Mouse (Mus musculus) liver, embryonic 16.5 days (tissue): Measurements from ENCODE around the gene Elobl. TPM values are rescaled to one million over a fixed set of nuclear protein-coding genes. Genes with fewer than 3 reads are reported as not detected.
A peak's percentile ranks its signal among the peaks of the same experiment; 100 is the strongest.

ENCODE experiments used
- ATAC-seq: fragments of 200-750 bp; cut with Nextera tagmentation; 2 replicates; pipeline ENCODE4 v1.8.0; 2017; ENCODE audit warnings: low read depth, mild to moderate bottlenecking, moderate number of reproducible peaks, moderate library complexity
- H3K27ac ChIP-seq: fragments of 300-500 bp; sonication (generic); 2 replicates; pipeline ENCODE4 v1.5.1; 2014; ENCODE audit warnings: mild to moderate bottlenecking, low read length
- H3K27me3 ChIP-seq: fragments of 300-500 bp; sonication (generic); 2 replicates; pipeline ENCODE4 v1.6.1; 2014; ENCODE audit warnings: low read depth, low read length, mixed read lengths; ENCODE audit not compliant: control insufficient read depth, insufficient read depth
- H3K36me3 ChIP-seq: fragments of 300-500 bp; sonication (generic); 2 replicates; pipeline ENCODE4 v1.6.1; 2014; ENCODE audit warnings: mild to moderate bottlenecking; ENCODE audit not compliant: control insufficient read depth, insufficient read depth
- H3K4me1 ChIP-seq: fragments of 300-500 bp; sonication (generic); 2 replicates; pipeline ENCODE4 v1.6.1; 2014; ENCODE audit warnings: low read depth, low read length, mixed read lengths; ENCODE audit not compliant: control insufficient read depth
- H3K4me2 ChIP-seq: fragments of 300-500 bp; sonication (generic); 2 replicates; pipeline ENCODE4 v1.6.1; 2014; ENCODE audit warnings: low read depth, low read length, mixed read lengths
- H3K4me3 ChIP-seq: fragments of 300-500 bp; sonication (generic); 2 replicates; pipeline ENCODE4 v1.5.1; 2014; ENCODE audit warnings: low read depth, mild to moderate bottlenecking, low read length
- H3K9ac ChIP-seq: fragments of 300-500 bp; sonication (generic); 2 replicates; pipeline ENCODE4 v1.6.1; 2014; ENCODE audit warnings: low read depth, low read length
- H3K9me3 ChIP-seq: fragments of 300-500 bp; sonication (generic); replicated peaks from 2 replicates; pipeline ENCODE4 v1.6.1; 2016; ENCODE audit warnings: low read length; ENCODE audit not compliant: control insufficient read depth
- WGBS: fragments of 180-500 bp; shearing (Covaris S2); extraction: QIAGEN DNeasy Blood & Tissue Kit; methylation state at CpG from one replicate; pipeline ENCODE4 v1.1.7; 2014; ENCODE audit not compliant: insufficient replicate concordance; 5-methylcytosine and 5-hydroxymethylcytosine counted together
- polyA plus RNA-seq: library from polyadenylated mRNA; unstranded; fragments of >200 nt; fragmentation: Nextera tagmentation; extraction: Ambion mirVana; gene quantifications from 2 replicates; pipeline ENCODE4 v1.2.1, GENCODE M21; 2015

Gene Elobl
- polyA plus RNA-seq, 1 experiment from 2014 or later, result not detected

DNA sequence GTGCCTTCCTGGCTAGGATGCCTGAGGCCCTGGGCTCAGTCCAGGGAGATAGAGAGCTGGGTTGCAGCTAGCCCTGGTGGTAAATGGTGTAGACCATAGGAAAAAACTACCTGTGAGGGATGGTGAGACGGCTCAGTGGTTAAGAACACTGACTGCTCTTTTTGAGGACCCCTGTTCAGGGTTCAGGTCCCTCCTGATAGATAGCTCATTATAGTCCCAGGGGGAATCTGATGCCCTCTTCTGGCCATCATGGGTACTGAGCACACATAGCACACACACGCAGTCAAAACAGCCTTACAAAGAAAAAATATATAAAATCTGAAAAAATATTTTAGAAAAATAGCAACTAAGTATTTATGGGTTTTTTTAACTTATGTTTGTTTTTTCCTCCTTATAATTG is 9.6 kb upstream of the Elobl start:
- WGBS, result 83% methylated on average over 2 of the region's 2 CpGs
- H3K27ac ChIP-seq, result no peak overlapping the region
- H3K4me1 ChIP-seq, result peaks cover 5% of the 10 kb centered on the region
- no peaks in the 10 kb centered on the region for H3K27me3 ChIP-seq
- H3K4me2 ChIP-seq, result no peak overlapping the region
- H3K36me3 ChIP-seq, result no peaks in the 10 kb centered on the region
- H3K9me3 ChIP-seq, result no peaks in the 10 kb centered on the region
- no peak for ATAC-seq
- H3K4me3 ChIP-seq, result no peak overlapping the region
- H3K9ac ChIP-seq, result no peak overlapping the region

DNA sequence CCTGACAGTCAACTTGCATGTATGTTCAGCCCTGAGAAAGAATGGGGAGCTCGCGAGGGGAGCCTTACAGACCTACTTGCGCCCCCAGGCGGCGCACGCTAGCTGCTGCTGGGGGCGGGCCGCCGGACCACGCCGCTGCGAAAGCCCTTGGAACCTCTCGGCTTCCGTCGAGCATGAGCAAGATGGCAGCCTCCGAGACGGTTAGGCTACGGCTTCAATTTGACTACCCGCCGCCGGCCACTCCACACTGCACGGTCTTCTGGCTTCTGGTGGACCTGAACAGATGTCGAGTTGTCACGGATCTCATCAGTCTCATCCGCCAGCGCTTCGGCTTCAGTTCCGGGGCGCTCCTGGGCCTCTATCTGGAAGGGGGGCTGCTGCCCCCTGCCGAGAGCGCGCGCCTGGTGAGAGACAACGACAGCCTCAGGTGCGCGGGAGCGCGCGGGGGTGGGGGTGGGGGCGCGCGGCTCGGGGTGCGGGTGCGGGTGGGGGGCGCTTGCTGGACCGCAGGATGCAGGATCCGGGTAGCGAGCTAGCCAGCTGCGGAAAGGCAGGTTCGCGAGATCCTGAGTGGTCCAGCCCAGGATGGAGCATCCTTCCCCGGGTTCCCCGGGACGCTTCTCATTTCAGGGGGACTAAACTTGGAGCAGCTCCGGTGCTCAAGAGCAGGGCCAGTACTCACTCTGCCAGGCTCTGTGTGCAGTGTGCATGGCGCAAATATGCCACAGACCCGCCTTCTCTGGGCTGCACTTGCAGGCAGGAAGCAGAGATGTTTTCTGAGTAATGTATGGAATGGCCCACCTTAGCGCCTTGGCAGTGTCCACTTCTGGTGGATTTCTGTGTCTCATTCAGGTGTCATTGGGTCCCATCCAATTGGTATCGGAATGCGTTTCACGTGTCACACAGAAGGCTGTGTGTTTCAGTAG is 7.3 kb upstream of the Elobl start:
- WGBS, result 1% methylated on average over 62 of the region's 62 CpGs
- Histone ChIP-seq H3K27me3 (0 out of 2 replicates have a peak, but pooled peaks cover 2% of the 10 kb centered on the region), H3K36me3 (no peaks in the 10 kb centered on the region), H3K9ac (peak overlapping the region; percentile 72), H3K4me1 (peaks cover 5% of the 10 kb centered on the region), H3K4me3 (peak overlapping the region; percentile 75), H3K27ac (peak overlapping the region; percentile 43; the same call in 1 of the 2 replicates), H3K4me2 (peak overlapping the region; percentile 83), H3K9me3 (no peaks in the 10 kb centered on the region)
- peak; percentile 81 for ATAC-seq

DNA sequence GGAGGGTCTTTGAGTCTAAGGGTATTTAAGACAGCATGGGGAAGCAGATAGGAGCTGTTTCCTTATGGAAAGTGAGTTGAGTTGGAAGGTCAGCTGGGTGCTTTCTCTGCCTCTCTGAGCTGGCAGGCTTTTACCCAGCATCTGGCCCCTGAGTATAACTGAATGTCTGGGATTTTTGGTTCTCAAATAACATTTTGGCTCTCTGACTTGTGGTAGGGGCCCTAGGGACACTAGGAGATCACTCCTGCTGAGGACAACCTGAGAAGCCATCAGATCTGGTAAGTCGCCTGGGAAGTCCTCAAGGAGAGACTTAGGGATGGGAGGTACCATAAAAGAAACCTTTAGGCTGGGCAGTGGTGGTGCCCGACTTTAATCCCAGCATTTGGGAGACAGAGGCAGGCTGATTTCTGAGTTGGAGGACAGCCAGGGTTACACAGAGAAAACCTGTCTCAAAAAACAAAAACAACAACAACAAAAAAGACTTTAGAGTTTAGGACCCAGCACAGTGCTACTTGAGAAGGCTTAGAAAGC is 3.5 kb upstream of the Elobl start, which contains the start of gene Coil:
Gene Coil, plus strand, starts transcription at position 51 of the 531 bp plus-strand sequence.
- ATAC-seq, result no peak
- Histone ChIP-seq H3K36me3 (no peaks in the 10 kb centered on the region), H3K27me3 (0 out of 2 replicates have a peak, but pooled peaks cover 2% of the 10 kb centered on the region), H3K4me2 (no peak within 1 kb of the TSS), H3K4me1 (peaks cover 5% of the 10 kb centered on the region), H3K27ac (no peak within 1 kb of the TSS), H3K9me3 (no peaks in the 10 kb centered on the region), H3K4me3 (no peak within 1 kb of the TSS), H3K9ac (no peak within 1 kb of the TSS)
- 18% methylated on average over 2 of the region's 2 CpGs for WGBS

DNA sequence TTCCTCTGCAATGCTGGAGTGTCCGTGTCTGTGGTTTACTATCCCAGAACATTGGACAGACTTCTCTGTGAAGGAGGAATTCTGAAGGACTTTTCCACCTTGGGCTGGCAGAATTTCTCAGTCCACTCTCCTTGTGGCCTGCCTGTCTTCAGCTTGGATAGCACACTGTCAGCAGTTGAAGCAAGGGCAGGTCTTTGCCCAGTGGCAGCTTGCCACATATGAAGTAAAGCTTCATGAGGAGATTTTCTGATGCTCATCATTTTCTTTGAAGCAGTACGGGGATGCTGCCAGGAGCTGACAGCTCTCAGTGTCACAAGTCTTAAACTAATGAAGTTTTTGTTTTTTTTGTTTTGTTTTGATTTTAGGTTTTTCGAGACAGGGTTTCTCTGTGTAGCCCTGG is 7.9 kb downstream of the Elobl start:
- H3K9me3 ChIP-seq, result no peaks in the 10 kb centered on the region
- H3K4me2 ChIP-seq, result no peak overlapping the region
- H3K9ac ChIP-seq, result no peak overlapping the region
- no peak overlapping the region for H3K4me3 ChIP-seq
- no peak overlapping the region for H3K27ac ChIP-seq
- 47% methylated on average over 3 of the region's 3 CpGs for WGBS
- peaks cover 8% of the 10 kb centered on the region for H3K4me1 ChIP-seq
- ATAC-seq, result no peak
- no peaks in the 10 kb centered on the region for H3K36me3 ChIP-seq
- H3K27me3 ChIP-seq, result no peaks in the 10 kb centered on the region

DNA sequence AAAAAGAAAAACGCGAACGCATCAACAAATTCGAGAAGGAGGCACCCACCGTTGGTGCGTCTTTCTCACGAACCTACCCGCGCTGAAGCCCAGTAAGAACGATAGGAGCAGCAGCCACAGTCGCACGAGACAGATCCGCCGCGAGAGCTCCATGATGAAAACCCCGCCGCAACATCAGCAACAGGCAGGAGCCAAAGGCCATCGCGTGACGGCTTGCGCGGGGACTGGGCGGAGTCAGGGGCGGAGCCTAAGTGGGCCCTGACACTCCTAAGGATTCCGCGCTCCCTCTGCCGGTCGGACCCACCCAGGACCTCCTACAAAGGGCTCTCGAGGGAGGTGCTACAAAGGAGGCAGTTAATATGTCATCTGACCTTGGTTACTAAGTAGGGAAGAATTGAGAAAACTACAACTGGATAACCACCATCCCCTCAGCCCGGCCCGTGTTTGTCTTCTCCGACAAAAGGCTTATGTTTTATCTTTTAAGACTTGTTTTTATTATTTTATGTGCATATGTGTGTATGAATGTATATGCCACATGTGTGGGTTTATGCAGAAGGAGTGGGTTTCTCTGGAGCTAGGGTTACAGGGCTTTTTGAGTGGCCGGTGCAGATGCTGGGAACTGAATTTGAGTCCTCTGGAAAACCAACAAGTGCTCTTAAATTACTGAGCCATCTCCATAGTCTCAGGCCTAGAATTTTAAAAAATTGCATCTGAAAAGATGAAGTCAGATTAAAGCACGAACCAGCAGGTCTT is 11.3 kb downstream of the Elobl start, which contains the start of gene Scpep1:
Gene Scpep1, minus strand, starts transcription at position 249 of the 753 bp plus-strand sequence.
- H3K9me3 ChIP-seq, result no peaks in the 10 kb centered on the region
- no peaks in the 10 kb centered on the region for H3K36me3 ChIP-seq
- peak within 1 kb of the TSS; percentile 72 for H3K4me2 ChIP-seq
- peaks cover 22% of the 10 kb centered on the region for H3K4me1 ChIP-seq
- peak within 1 kb of the TSS; percentile 52 for H3K9ac ChIP-seq
- peak within 1 kb of the TSS; percentile 62 for H3K4me3 ChIP-seq
- H3K27me3 ChIP-seq, result no peaks in the 10 kb centered on the region
- ATAC-seq, result peak; percentile 96
- 3% methylated on average over 34 of the region's 34 CpGs for WGBS
- H3K27ac ChIP-seq, result peak within 1 kb of the TSS; percentile 52; the same call in 1 of the 2 replicates

DNA sequence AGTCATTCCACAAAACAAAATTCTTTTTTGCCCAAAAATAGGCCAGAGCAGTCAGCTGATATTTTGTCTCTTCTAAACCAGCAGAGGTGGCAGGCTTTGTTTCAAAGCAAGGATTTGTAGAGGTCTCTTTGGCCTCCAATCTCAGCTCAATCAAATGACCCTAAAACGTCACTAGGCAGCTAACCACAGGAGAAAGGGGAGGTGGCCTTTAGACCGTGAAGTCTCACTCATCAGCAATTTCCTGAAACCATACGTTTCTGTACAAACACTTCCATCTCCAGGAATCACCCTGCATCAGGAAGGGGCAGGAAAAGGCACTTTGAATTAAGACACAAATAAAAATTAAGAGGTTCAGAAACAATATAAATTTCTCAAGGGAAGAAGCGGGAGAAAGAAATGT is 11.9 kb downstream of the Elobl start:
- Histone ChIP-seq H3K27ac (peak overlapping the region; percentile 52; the same call in 1 of the 2 replicates), H3K9me3 (no peaks in the 10 kb centered on the region), H3K4me2 (peak overlapping the region; percentile 72), H3K27me3 (no peaks in the 10 kb centered on the region), H3K4me3 (peak overlapping the region; percentile 62), H3K36me3 (no peaks in the 10 kb centered on the region), H3K9ac (peak overlapping the region; percentile 52), H3K4me1 (peaks cover 23% of the 10 kb centered on the region)
- ATAC-seq, result peak; percentile 58
- WGBS, result 2% methylated on average over 4 of the region's 4 CpGs

DNA sequence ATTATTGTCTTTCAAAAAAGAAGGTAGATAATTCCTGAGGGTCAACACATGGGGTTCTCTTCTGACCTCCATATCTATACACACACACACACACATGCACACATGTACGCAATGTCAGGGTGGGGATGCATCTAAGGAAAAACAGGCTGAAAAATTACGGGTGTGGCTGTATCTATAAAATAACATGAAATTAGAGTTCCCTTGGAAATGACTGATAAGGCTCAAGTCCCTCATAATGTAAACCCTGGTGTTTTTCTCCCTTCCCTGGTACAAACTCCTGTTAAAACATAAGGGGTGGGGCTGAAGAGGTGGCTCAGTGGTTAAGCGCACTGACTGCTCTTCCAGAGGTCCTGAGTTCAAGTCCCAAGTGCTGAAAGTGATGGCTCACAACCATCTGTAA is 13.1 kb downstream of the Elobl start:
- Histone ChIP-seq H3K4me3 (no peak overlapping the region), H3K4me2 (no peak overlapping the region; the same call in 1 of the 2 replicates), H3K4me1 (peaks cover 23% of the 10 kb centered on the region), H3K9ac (no peak overlapping the region), H3K9me3 (no peaks in the 10 kb centered on the region), H3K36me3 (no peaks in the 10 kb centered on the region), H3K27me3 (no peaks in the 10 kb centered on the region), H3K27ac (no peak overlapping the region)
- WGBS, result 41% methylated on average over 3 of the region's 3 CpGs
- ATAC-seq, result peak; percentile 48

DNA sequence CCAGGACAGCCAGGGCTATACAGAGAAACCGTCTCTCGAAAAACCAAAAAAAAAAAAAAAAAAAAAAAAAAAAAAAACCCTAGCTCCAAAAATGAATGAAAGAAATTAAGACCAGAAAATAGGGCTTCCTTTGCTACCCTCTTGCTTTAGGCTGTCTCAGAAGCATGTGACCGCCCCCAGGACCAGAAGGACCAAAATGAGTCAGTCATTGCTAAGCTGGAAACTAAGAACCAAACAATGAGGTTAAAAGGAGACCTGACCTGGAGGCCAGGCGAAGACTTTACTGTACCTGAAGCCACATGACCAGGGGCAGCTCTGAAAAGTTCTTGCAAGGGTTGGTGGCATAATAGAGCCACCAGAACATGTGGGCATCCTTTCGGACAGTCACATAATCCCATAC is 14.6 kb downstream of the Elobl start:
- ATAC-seq, result no peak
- Histone ChIP-seq H3K27ac (no peak overlapping the region), H3K27me3 (no peaks in the 10 kb centered on the region), H3K4me3 (no peak overlapping the region), H3K36me3 (no peaks in the 10 kb centered on the region), H3K9me3 (no peaks in the 10 kb centered on the region), H3K4me2 (no peak overlapping the region), H3K9ac (no peak overlapping the region), H3K4me1 (peaks cover 23% of the 10 kb centered on the region)
- WGBS, result 78% methylated on average over 5 of the region's 5 CpGs
